Mouse (Mus musculus) heart, embryonic 12.5 days (tissue): Measurements from ENCODE around the gene Itpr1. TPM values are rescaled to one million over a fixed set of nuclear protein-coding genes. Genes with fewer than 3 reads are reported as not detected.

ENCODE experiments used
- ATAC-seq: fragments of 200-750 bp; cut with Nextera tagmentation; 2 replicates; pipeline ENCODE4 v1.8.0; 2017; ENCODE audit warnings: moderate TSS enrichment, moderate library complexity; ENCODE audit not compliant: insufficient number of reproducible peaks, low FRiP score
- H3K27ac ChIP-seq: fragments of 300-500 bp; sonication (generic); 2 replicates; pipeline ENCODE4 v1.5.1; 2016; ENCODE audit warnings: mild to moderate bottlenecking, moderate library complexity; ENCODE audit not compliant: poor library complexity, severe bottlenecking
- H3K27me3 ChIP-seq: fragments of 300-500 bp; sonication (generic); replicated peaks from 2 replicates; pipeline ENCODE4 v1.6.1; 2016; ENCODE audit warnings: mild to moderate bottlenecking, moderate library complexity
- H3K36me3 ChIP-seq: fragments of 300-500 bp; sonication (generic); 2 replicates; pipeline ENCODE4 v1.6.1; 2016; ENCODE audit warnings: mild to moderate bottlenecking, moderate library complexity
- H3K4me1 ChIP-seq: fragments of 300-500 bp; sonication (generic); replicated peaks from 2 replicates; pipeline ENCODE4 v1.6.1; 2016; ENCODE audit warnings: mild to moderate bottlenecking
- H3K4me2 ChIP-seq: fragments of 300-500 bp; sonication (generic); 2 replicates; pipeline ENCODE4 v1.6.1; 2016; ENCODE audit warnings: mild to moderate bottlenecking, moderate library complexity
- H3K4me3 ChIP-seq: fragments of 300-500 bp; sonication (generic); 2 replicates; pipeline ENCODE4 v1.5.1; 2016; ENCODE audit warnings: mild to moderate bottlenecking
- H3K9ac ChIP-seq: fragments of 300-500 bp; sonication (generic); 2 replicates; pipeline ENCODE4 v1.6.1; 2016; ENCODE audit warnings: mild to moderate bottlenecking, moderate library complexity
- H3K9me3 ChIP-seq: fragments of 300-500 bp; sonication (generic); replicated peaks from 2 replicates; pipeline ENCODE4 v1.6.1; 2016; ENCODE audit warnings: mild to moderate bottlenecking, moderate library complexity
- WGBS: fragments of 180-500 bp; shearing (Covaris S2); methylation state at CpG from one replicate; pipeline ENCODE4 v1.1.7; 2016; 5-methylcytosine and 5-hydroxymethylcytosine counted together
- polyA plus RNA-seq: library from polyadenylated mRNA; unstranded; fragments of >200 nt; fragmentation: Nextera tagmentation; extraction: Ambion mirVana; gene quantifications from 2 replicates; pipeline ENCODE4 v1.2.1, GENCODE M21; 2016

The Itpr1 gene
- polyA plus RNA-seq, 1 experiment from 2014 or later = 22.0 TPM

GRCm38 (mm10) chr6:108255880-108256279, 43.0 kb downstream of the Itpr1 start:
- Histone ChIP-seq H3K4me1 (peaks cover 57% of the 10 kb centered on the region), H3K27ac (no peak overlapping the region), H3K9ac (no peak overlapping the region), H3K9me3 (no peaks in the 10 kb centered on the region), H3K27me3 (no peaks in the 10 kb centered on the region), H3K4me3 (no peak overlapping the region), H3K4me2 (no peak overlapping the region), H3K36me3 (no peaks in the 10 kb centered on the region)
- ATAC-seq = no peak
- WGBS = 56% methylated on average over 4 of the region's 4 CpGs

DNA sequence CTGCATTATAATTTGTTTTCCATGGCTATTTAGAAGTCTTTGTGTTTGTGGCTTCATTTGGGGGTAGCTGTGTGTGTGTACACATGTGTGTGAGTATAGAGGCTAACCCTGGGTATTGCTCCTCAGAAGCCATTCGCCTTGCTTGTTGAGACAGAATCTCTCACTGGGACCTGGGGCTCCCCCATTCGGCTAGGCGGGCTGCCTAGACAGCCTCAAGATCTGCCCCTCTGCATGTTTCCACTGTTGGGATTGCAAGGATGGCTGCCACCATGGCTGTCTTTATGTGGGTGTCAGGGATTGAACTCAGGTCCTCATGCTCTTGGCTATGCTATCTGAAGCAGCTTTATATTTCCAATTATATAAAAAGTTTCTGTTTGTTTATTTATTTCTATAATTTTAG, 44.3 kb downstream of the Itpr1 start:
- WGBS = 70% methylated on average over 3 of the region's 3 CpGs
- Histone ChIP-seq H3K9me3 (no peaks in the 10 kb centered on the region), H3K4me1 (peaks cover 61% of the 10 kb centered on the region), H3K36me3 (no peaks in the 10 kb centered on the region), H3K27ac (no peak overlapping the region), H3K9ac (no peak overlapping the region), H3K4me3 (no peak overlapping the region), H3K27me3 (no peaks in the 10 kb centered on the region), H3K4me2 (no peak overlapping the region)
- ATAC-seq = no peak

GRCm38 (mm10) chr6:108258631-108259030, 45.7 kb downstream of the Itpr1 start:
- WGBS = 38% methylated on average over 2 of the region's 2 CpGs
- no peak overlapping the region for H3K27ac ChIP-seq
- H3K4me3 ChIP-seq = no peak overlapping the region
- no peaks in the 10 kb centered on the region for H3K27me3 ChIP-seq
- peaks cover 57% of the 10 kb centered on the region for H3K4me1 ChIP-seq
- no peaks in the 10 kb centered on the region for H3K9me3 ChIP-seq
- H3K36me3 ChIP-seq = no peaks in the 10 kb centered on the region
- no peak for ATAC-seq
- no peak overlapping the region for H3K4me2 ChIP-seq
- no peak overlapping the region for H3K9ac ChIP-seq

GRCm38 (mm10) chr6:108259671-108260070, 46.8 kb downstream of the Itpr1 start:
- ATAC-seq = no peak
- H3K27me3 ChIP-seq = no peaks in the 10 kb centered on the region
- no peaks in the 10 kb centered on the region for H3K36me3 ChIP-seq
- peaks cover 58% of the 10 kb centered on the region for H3K4me1 ChIP-seq
- no peaks in the 10 kb centered on the region for H3K9me3 ChIP-seq
- 8% methylated on average over 2 of the region's 2 CpGs for WGBS
- H3K4me3 ChIP-seq = no peak overlapping the region
- no peak overlapping the region for H3K4me2 ChIP-seq
- H3K27ac ChIP-seq = no peak overlapping the region
- no peak overlapping the region for H3K9ac ChIP-seq

DNA sequence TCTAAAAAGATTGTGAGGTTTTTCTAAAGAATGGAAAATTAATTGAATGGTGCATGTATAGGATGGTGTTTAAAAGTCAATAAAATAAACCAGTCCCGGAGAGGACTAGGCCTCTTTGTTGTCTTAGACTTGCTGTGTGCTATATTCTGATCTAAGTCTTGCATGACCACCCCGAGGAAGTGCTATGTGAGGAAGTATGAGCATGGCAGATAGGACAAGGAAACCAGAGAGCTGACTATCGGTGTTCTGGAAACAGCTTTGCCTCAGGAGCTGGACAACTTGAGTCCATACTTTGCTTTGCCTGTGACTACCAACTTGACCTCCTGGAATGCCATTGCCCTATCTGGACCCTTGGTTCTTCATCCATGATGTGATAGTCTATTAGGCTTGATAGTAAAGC, 48.6 kb downstream of the Itpr1 start:
- no peak overlapping the region for H3K4me2 ChIP-seq
- no peak overlapping the region for H3K27ac ChIP-seq
- H3K27me3 ChIP-seq = no peaks in the 10 kb centered on the region
- H3K9me3 ChIP-seq = no peaks in the 10 kb centered on the region
- ATAC-seq = no peak
- 66% methylated on average over 3 of the region's 3 CpGs for WGBS
- H3K36me3 ChIP-seq = no peaks in the 10 kb centered on the region
- H3K4me3 ChIP-seq = no peak overlapping the region
- H3K4me1 ChIP-seq = peaks cover 42% of the 10 kb centered on the region
- H3K9ac ChIP-seq = no peak overlapping the region

GRCm38 (mm10) chr6:108264164-108264563, 51.3 kb downstream of the Itpr1 start:
- H3K4me2 ChIP-seq = no peak overlapping the region
- H3K36me3 ChIP-seq = no peaks in the 10 kb centered on the region
- no peak overlapping the region for H3K9ac ChIP-seq
- H3K27me3 ChIP-seq = no peaks in the 10 kb centered on the region
- 65% methylated on average over 3 of the region's 3 CpGs for WGBS
- H3K4me1 ChIP-seq = peaks cover 37% of the 10 kb centered on the region
- no peak for ATAC-seq
- no peaks in the 10 kb centered on the region for H3K9me3 ChIP-seq
- no peak overlapping the region for H3K4me3 ChIP-seq
- H3K27ac ChIP-seq = no peak overlapping the region

GRCm38 (mm10) chr6:108273451-108273850, 60.6 kb downstream of the Itpr1 start:
- H3K9ac ChIP-seq = no peak overlapping the region
- ATAC-seq = no peak
- 19% methylated on average over 7 of the region's 7 CpGs for WGBS
- no peaks in the 10 kb centered on the region for H3K27me3 ChIP-seq
- H3K4me3 ChIP-seq = no peak overlapping the region
- H3K27ac ChIP-seq = peak overlapping the region; percentile 28; the same call in 1 of the 2 replicates
- peaks cover 48% of the 10 kb centered on the region for H3K4me1 ChIP-seq
- peak overlapping the region; percentile 33 for H3K4me2 ChIP-seq
- H3K9me3 ChIP-seq = no peaks in the 10 kb centered on the region
- H3K36me3 ChIP-seq = no peaks in the 10 kb centered on the region

GRCm38 (mm10) chr6:108274364-108275084, 61.6 kb downstream of the Itpr1 start:
- no peak overlapping the region for H3K27ac ChIP-seq
- no peaks in the 10 kb centered on the region for H3K27me3 ChIP-seq
- no peaks in the 10 kb centered on the region for H3K36me3 ChIP-seq
- H3K4me1 ChIP-seq = peaks cover 48% of the 10 kb centered on the region
- H3K4me3 ChIP-seq = no peak overlapping the region
- H3K4me2 ChIP-seq = no peak overlapping the region
- H3K9me3 ChIP-seq = no peaks in the 10 kb centered on the region
- peak; percentile 36; the same call in 1 of the 2 replicates for ATAC-seq
- 0 out of 2 replicates have a peak overlapping the region, but pooled peaks have one; percentile 26 for H3K9ac ChIP-seq
- 65% methylated on average over 10 of the region's 10 CpGs for WGBS

DNA sequence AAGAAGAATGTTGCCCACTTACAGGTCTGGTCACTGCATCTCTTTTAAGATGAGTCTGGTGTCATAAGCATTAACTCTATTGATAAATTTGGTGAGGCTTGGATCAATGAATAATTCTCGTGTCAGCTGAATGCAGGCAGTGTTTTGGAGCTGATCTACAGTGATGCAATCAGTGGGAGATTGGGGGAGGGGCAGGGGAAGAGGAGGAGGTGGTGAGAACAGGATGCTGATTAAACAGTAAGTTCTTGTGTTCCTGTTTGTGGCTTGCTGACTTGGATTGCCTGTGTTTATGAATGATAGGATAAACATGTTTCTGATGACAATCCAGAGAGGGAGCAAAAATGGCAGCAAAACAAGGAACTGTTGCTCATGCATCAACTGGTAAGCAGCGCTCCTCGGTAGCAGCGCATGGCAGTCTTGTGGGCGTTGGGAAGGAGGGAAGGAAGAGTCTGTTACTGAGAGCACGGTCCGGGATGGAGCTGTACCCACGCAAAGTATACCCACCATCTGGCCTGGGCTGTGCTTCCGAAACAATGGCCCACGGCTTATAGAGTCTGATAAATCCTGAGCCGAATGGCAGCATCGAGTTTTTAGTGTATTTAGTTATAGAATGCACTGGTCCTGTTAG, 64.1 kb downstream of the Itpr1 start:
- ATAC-seq = no peak
- Histone ChIP-seq H3K36me3 (no peaks in the 10 kb centered on the region), H3K9ac (no peak overlapping the region), H3K27ac (no peak overlapping the region), H3K4me3 (no peak overlapping the region), H3K27me3 (no peaks in the 10 kb centered on the region), H3K9me3 (no peaks in the 10 kb centered on the region), H3K4me1 (peaks cover 54% of the 10 kb centered on the region), H3K4me2 (no peak overlapping the region)
- WGBS = 80% methylated on average over 12 of the region's 12 CpGs

DNA sequence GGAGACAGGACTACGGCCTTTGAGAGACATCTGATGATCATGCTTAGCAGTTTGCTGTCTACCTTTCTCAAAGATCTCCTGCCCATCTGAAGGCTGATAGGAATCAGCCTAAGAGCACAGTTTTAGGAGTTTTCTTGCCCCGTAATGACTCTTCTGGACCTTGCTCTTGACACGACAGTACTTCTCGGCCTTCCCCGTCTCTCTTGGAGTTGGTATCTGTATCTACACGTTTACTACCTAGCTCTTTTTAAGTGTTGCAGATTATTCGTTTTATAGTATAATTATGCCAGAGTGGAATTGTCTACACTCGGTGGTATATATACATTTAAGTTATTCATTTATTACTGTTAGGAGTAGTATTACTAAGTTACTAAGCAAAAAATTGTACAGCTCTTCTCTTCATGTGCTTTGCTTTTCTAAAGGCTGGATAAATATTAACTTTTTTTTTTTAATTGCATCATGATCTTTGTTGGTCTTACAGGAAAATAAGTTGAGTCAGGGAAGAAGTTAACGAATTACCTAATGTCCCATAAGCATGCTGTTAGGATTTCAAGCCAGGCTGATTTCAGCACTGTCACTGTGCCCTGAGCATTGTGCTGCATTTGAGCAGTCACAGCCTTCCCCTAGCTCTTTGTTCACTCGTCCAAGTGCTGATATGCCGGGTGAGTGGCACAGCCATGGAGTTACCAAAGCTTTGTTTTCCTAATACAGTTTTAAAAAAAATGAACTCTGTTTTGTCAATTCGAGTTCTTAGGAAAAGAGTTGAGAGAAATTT, 64.9 kb downstream of the Itpr1 start:
- 66% methylated on average over 12 of the region's 12 CpGs for WGBS
- H3K4me1 ChIP-seq = peaks cover 62% of the 10 kb centered on the region
- H3K27ac ChIP-seq = no peak overlapping the region
- no peak overlapping the region for H3K4me3 ChIP-seq
- H3K4me2 ChIP-seq = no peak overlapping the region
- H3K27me3 ChIP-seq = no peaks in the 10 kb centered on the region
- no peak overlapping the region for H3K9ac ChIP-seq
- no peaks in the 10 kb centered on the region for H3K9me3 ChIP-seq
- no peaks in the 10 kb centered on the region for H3K36me3 ChIP-seq
- ATAC-seq = peak; percentile 72; the same call in 1 of the 2 replicates
